Mouse (Mus musculus) stomach, postnatal 0 days (tissue): ENCODE data around the gene Ssc5d.
A peak's percentile ranks its signal among the peaks of the same experiment; 100 is the strongest.

Experiments
- CTCF ChIP-seq: IDR thresholded peaks from 2 replicates; pipeline ENCODE4 v1.5.1; 2016; ENCODE audit warnings: antibody characterized with exemption, low read depth, mild to moderate bottlenecking, moderate library complexity
- EP300 ChIP-seq: optimal IDR thresholded peaks from 2 replicates; pipeline ENCODE3; 2016; ENCODE audit warnings: antibody characterized with exemption

DNA sequence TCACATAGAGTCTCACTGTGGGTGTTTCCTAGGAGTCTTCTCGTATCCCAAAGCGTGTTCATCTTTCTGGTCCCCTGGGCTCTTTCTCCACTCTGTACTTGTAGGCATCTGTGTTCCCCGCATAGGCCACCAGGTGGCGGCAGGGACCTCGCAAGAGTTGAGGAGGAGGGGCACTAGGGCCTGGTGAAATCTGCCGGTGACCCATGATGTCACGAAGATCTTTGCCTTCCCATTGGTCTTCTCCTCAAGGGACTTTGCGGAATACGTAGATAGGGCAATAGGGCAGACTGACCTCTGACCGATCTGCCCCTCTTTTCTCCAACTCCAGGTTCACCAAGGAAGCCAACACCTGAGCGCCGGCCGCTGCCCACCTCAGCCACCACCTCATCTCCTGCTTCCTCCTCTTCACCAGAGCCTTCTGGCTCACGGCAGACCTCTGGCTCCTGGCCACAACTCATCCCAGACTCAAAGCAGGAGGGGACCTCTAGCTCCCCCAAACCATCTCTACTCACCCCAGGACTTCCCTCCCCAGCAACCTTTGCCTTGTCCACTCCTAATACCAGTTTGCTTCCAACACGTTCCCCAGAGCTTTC lies 17.7 kb downstream of the Ssc5d start:
- TF ChIP-seq EP300: no peak
- peak; percentile 100 for TF ChIP-seq CTCF
